Mouse (Mus musculus) forebrain, postnatal 0 days (tissue): Measurements from ENCODE around the gene Gm4216. TPM values are rescaled to one million over a fixed set of nuclear protein-coding genes. Genes with fewer than 3 reads are reported as not detected.
"Not testable (repeated sequence)": the region's sequence is repeated elsewhere in the genome, so short reads cannot be mapped to it uniquely, and the experiment has no call there.

Experiments used
- ATAC-seq: fragments of 200-750 bp; cut with Nextera tagmentation; 2 replicates; pipeline ENCODE4 v1.8.0; 2017; ENCODE audit warnings: mild to moderate bottlenecking, moderate library complexity
- DNase-seq: peaks from one replicate; pipeline ENCODE4 v3.0.0-alpha.2; 2015
- H3K27ac ChIP-seq: fragments of 300-500 bp; sonication (generic); 2 replicates; pipeline ENCODE4 v1.5.1; 2014; ENCODE audit warnings: low read depth, mild to moderate bottlenecking, antibody characterized with exemption, low read length, moderate library complexity, mixed read lengths
- H3K27me3 ChIP-seq: fragments of 300-500 bp; sonication (generic); 2 replicates; pipeline ENCODE4 v1.6.1; 2014; ENCODE audit warnings: mild to moderate bottlenecking, low read length, mixed read lengths; ENCODE audit not compliant: insufficient read depth
- H3K36me3 ChIP-seq: fragments of 300-500 bp; sonication (generic); 2 replicates; pipeline ENCODE4 v1.6.1; 2014; ENCODE audit warnings: mild to moderate bottlenecking, moderate library complexity; ENCODE audit not compliant: insufficient read depth
- H3K4me1 ChIP-seq: fragments of 300-500 bp; sonication (generic); 2 replicates; pipeline ENCODE4 v1.6.1; 2014; ENCODE audit warnings: antibody characterized with exemption; ENCODE audit not compliant: insufficient read depth
- H3K4me2 ChIP-seq: fragments of 300-500 bp; sonication (generic); 2 replicates; pipeline ENCODE4 v1.6.1; 2014; ENCODE audit warnings: low read depth, mild to moderate bottlenecking, moderate library complexity
- H3K4me3 ChIP-seq: fragments of 300-500 bp; sonication (generic); 2 replicates; pipeline ENCODE4 v1.5.1; 2014; ENCODE audit warnings: low read depth, low read length, mixed read lengths
- H3K9ac ChIP-seq: fragments of 300-500 bp; sonication (generic); 2 replicates; pipeline ENCODE4 v1.6.1; 2014; ENCODE audit warnings: mild to moderate bottlenecking
- H3K9me3 ChIP-seq: fragments of 300-500 bp; sonication (generic); 2 replicates; pipeline ENCODE4 v1.6.1; 2016; ENCODE audit warnings: low read length
- WGBS: fragments of 180-500 bp; shearing (Covaris S2); extraction: QIAGEN DNeasy Blood & Tissue Kit; methylation state at CpG from one replicate; pipeline ENCODE4 v1.1.7; 2014; 5-methylcytosine and 5-hydroxymethylcytosine counted together
- polyA plus RNA-seq: library from polyadenylated mRNA; unstranded; fragments of >200 nt; fragmentation: Nextera tagmentation; extraction: Ambion mirVana; gene quantifications from 2 replicates; pipeline ENCODE4 v1.2.1, GENCODE M21; 2015
- total RNA-seq: library from RNA; depleted of rRNA; stranded (reverse); fragments of >200 nt; gene quantifications from 2 replicates; pipeline ENCODE4 v1.2.3, GENCODE M21; 2014; rRNA removed

Gene Gm4216
- total RNA-seq (not detected in 2 replicates), polyA plus RNA-seq (not detected in 2 replicates)

DNA sequence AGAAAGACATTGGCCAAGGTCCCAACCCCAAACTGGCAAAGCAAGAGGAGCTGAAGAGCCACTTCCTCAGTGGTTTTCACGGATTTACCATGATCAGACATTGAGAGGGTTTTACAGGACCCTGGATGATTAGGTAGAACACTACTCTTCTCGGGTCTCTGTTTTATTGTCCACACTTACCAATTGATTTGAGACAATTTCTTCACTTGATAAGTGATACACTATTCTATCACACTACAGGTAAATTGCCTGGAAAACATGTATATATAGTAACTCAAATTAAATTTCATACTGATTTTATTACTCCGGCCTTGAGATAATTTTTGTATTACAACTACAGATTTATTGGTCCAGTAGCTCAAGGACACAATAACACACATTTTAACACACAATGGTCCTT is at the start of gene Gm4216:
Gm4216 (minus strand) TSS at position 101 of the 400 bp plus-strand sequence.
- H3K27ac ChIP-seq, H3K4me1 ChIP-seq, H3K9me3 ChIP-seq, H3K27me3 ChIP-seq, H3K4me3 ChIP-seq, ATAC-seq, DNase-seq, H3K36me3 ChIP-seq, H3K9ac ChIP-seq, H3K4me2 ChIP-seq: not testable (repeated sequence)
- no CpG with 5 or more reads among the region's 3 CpGs for WGBS

DNA sequence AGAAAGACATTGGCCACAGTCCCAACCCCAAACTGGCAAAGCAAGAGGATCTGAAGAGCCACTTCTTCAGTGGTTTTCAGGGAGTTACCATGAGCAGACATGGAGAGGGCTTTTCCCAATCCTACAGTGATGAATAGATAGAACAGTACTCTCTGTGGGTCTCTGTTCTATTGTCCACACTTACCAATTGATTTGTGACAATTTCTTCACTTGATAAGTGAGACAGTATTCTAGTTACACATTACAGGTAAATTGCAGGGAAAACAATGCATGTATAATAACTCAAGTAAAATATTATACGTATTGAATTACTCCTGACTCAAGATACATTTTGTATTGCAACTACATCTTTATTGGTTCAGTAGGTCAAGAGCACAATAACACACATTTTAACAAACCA is 47.6 kb upstream of the Gm4216 start, which contains the start of gene Gm8720:
Gm8720 (minus strand) TSS at position 101 of the 400 bp plus-strand sequence.
- not testable (repeated sequence) for ATAC-seq, DNase-seq, H3K9ac ChIP-seq, H3K4me3 ChIP-seq, H3K4me2 ChIP-seq, H3K36me3 ChIP-seq, H3K9me3 ChIP-seq, H3K27ac ChIP-seq, H3K27me3 ChIP-seq, H3K4me1 ChIP-seq
- WGBS, result no CpG with 5 or more reads among the region's 1 CpGs

DNA sequence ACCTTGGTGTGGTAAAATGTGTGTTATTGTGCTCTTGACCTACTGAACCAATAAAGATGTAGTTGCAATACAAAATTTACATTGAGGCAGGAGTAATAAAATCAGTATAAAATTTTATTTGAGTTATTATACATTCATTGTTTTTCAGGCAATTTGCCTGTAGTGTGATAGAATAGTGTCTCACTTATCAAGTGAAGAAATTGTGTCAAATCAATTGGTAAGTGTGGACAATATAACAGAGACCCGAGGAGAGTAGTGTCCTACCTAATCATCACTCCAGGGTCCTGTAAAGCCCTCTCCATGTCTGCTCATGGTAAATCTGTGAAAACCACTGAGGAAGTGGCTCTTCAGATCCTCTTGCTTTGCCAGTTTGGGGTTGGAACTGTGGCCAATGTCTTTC is 35.5 kb upstream of the Gm4216 start, which contains the start of gene Vmn1r163:
Vmn1r163 (plus strand) TSS at position 301 of the 400 bp plus-strand sequence.
- H3K4me1 ChIP-seq, H3K4me2 ChIP-seq, ATAC-seq, H3K9ac ChIP-seq, H3K27me3 ChIP-seq, H3K4me3 ChIP-seq, DNase-seq, H3K36me3 ChIP-seq, H3K27ac ChIP-seq, H3K9me3 ChIP-seq: not testable (repeated sequence)
- no CpG with 5 or more reads among the region's 1 CpGs for WGBS

DNA sequence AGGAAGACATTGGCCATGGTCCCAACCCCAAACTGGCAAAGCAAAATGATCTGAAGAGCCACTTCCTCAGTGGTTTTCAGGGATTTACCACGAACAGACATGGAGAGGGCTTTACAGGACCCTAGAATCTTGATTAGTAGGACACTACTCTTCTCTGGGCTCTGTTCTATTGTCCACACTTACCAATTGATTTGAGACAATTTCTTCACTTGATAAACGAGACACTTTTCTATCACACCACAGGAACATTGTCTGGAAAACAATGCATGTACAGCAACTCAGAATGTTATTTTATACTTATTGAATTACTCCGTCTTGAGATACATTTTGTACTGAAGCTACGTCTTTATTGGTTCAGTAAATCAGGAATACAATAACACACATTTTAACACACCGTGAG is 35.1 kb downstream of the Gm4216 start, which contains the start of gene Gm4214:
Gm4214 (minus strand) TSS at position 101 of the 400 bp plus-strand sequence.
- not testable (repeated sequence) for H3K4me3 ChIP-seq, H3K9me3 ChIP-seq, H3K9ac ChIP-seq, ATAC-seq, H3K4me2 ChIP-seq, H3K27me3 ChIP-seq, DNase-seq, H3K27ac ChIP-seq, H3K4me1 ChIP-seq, H3K36me3 ChIP-seq
- no CpG with 5 or more reads among the region's 5 CpGs for WGBS

Other genes with a start within 250 kb of the Gm4216 start
- not detected in 2 replicates for gene Vmn1r158, start 229.1 kb downstream of the Gm4216 start, total RNA-seq
- gene Vmn1r158, start 229.1 kb downstream of the Gm4216 start, polyA plus RNA-seq, result not detected in 2 replicates
- gene Vmn1r159, start 176.3 kb downstream of the Gm4216 start, total RNA-seq, result not detected in 2 replicates
- gene Vmn1r159, start 176.3 kb downstream of the Gm4216 start, polyA plus RNA-seq, result not detected in 2 replicates
- gene Vmn1r160, start 148.7 kb downstream of the Gm4216 start, total RNA-seq, result not detected in 2 replicates
- gene Vmn1r160, start 148.7 kb downstream of the Gm4216 start, polyA plus RNA-seq, result not detected in 2 replicates
- gene Gm4214, start 35.2 kb downstream of the Gm4216 start, total RNA-seq, result not detected in 2 replicates
- gene Gm4214, start 35.2 kb downstream of the Gm4216 start, polyA plus RNA-seq, result not detected in 2 replicates
- not detected in 2 replicates for gene Vmn1r163, start 35.6 kb upstream of the Gm4216 start, total RNA-seq
- gene Vmn1r163, start 35.6 kb upstream of the Gm4216 start, polyA plus RNA-seq, result not detected in 2 replicates
- gene Gm8720, start 47.5 kb upstream of the Gm4216 start, total RNA-seq, result not detected in 2 replicates
- not detected in 2 replicates for gene Gm8720, start 47.5 kb upstream of the Gm4216 start, polyA plus RNA-seq
- gene Gm10662, start 124.6 kb upstream of the Gm4216 start, total RNA-seq, result not detected in 2 replicates
- not detected in 2 replicates for gene Gm10662, start 124.6 kb upstream of the Gm4216 start, polyA plus RNA-seq
- not detected in 2 replicates for gene Vmn1r165, start 197.4 kb upstream of the Gm4216 start, total RNA-seq
- gene Vmn1r165, start 197.4 kb upstream of the Gm4216 start, polyA plus RNA-seq, result not detected in 2 replicates
- not detected in 2 replicates for gene Vmn1r166, start 231.8 kb upstream of the Gm4216 start, total RNA-seq
- gene Vmn1r166, start 231.8 kb upstream of the Gm4216 start, polyA plus RNA-seq, result not detected in 2 replicates